Mouse (Mus musculus) testis, adult 2 months (tissue): Measurements from ENCODE around the gene Hs1bp3.

Source experiments
- CTCF ChIP-seq: fragments of 200-500 bp; IDR thresholded peaks from 2 replicates; pipeline ENCODE4 v1.5.1; 2012; ENCODE audit warnings: low read depth, mild to moderate bottlenecking, inconsistent platforms, low read length, moderate library complexity; ENCODE audit not compliant: control insufficient read depth, insufficient read depth, insufficient replicate concordance
- POLR2A ChIP-seq: fragments of 200-500 bp; IDR thresholded peaks from 2 replicates; pipeline ENCODE4 v1.6.1; 2012; ENCODE audit warnings: low read depth, mild to moderate bottlenecking, inconsistent platforms, low read length, moderate library complexity; ENCODE audit not compliant: control insufficient read depth

GRCm38 (mm10) chr12:8344897-8345296, 31.7 kb downstream of the Hs1bp3 start:
- 0 out of 2 replicates have a peak, but pooled peaks have one; percentile 24 for TF ChIP-seq POLR2A
- TF ChIP-seq CTCF = no peak
